Mouse (Mus musculus) heart, adult 2 months (tissue): ENCODE measurements at regions not wholly inside any gene's neighbourhood (a gene's known extent, or its start where the extent isn't known, plus 50 kb on each side); places are given as distances from the start of the nearest gene placed in this dataset.

ENCODE experiments used
- CTCF ChIP-seq: fragments of 200-600 bp; IDR thresholded peaks from 2 replicates; pipeline ENCODE4 v1.8.1; 2022; ENCODE audit warnings: antibody characterized with exemption, mild to moderate bottlenecking, moderate library complexity
- EP300 ChIP-seq: fragments of 200-500 bp; IDR thresholded peaks from 2 replicates; pipeline ENCODE4 v1.6.1; 2011; ENCODE audit warnings: low read depth, low read length, control low read depth; ENCODE audit not compliant: insufficient read depth
- POLR2A ChIP-seq: fragments of 200-500 bp; IDR thresholded peaks from 2 replicates; pipeline ENCODE4 v1.6.1; 2011; ENCODE audit warnings: mild to moderate bottlenecking, low read depth, low read length, control low read depth; ENCODE audit not compliant: insufficient read depth

DNA sequence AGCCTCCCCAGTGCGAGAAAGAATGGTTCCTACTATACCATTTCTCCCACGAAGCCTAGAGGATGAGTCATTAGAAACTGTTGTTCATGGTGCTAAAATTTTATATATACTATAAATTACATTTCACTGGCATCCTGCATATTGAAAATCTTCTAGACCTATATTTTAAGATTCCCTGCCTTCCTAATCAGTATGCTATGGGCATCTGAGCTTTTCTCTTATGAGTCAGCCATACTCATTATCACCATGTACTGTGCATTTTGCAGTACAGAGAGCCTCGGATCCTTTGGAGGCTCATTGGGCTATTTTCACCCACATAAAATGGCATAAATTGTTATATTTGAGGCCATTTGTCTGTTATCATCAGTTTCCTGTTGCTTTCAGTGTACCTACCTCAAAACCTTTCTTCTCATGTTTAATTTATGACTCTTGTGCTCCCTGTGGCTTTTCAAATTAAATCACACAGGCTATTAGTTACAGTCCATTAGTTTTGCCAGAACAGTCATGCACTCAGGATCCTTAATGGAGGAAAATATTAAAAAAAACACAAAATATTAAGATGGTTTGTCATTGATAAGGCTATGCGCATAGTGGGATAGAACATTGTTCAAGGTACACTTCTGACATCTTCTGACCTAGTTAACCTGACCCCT is 150.1 kb upstream of the Actbl2 start:
- no peak for TF ChIP-seq POLR2A
- TF ChIP-seq CTCF = no peak
- no peak for TF ChIP-seq EP300
